Mouse (Mus musculus): ENCODE measurements around the gene Aifm3.

The Aifm3 gene

DNA sequence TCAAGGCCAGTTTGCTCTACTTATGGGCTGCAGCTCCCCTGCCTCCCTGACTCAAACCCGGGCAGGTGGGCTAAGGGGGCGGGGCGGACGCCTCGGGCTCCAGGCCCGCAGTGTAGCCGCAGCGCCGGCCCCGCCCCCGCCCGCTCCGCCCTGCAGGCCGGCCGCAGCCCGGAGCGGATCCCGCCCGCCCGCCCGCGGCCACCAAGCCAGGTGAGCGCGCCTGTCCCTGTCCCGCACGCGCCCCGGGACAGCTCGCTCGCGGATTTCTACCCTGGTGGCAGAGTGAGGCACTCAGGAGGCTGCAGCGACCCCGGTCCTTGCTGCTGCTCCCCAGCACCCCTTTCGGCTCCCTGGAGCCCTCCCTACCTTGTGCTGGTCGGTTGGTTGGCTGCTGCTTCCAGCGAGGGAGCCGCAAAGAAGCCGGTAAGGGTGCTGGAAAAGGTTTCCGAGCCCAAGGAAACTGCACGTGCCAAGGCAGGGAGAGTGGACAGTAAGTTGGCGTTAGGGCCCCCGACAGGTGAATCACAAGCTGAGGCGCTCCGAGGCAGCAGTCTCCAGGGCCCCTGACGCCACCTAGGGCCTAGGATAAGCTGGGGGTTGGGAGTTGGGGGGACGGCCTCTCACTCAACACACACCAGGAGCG lies at the start of gene Aifm3:
TSS of gene Aifm3 (plus strand) at position 143 of the 643 bp plus-strand sequence.
- DNase-seq (ENCODE audit: low spot score in 2 of 2), result no peak

GRCm38 (mm10) chr16:17451541-17452372 lies 37.7 kb upstream of the Aifm3 start, which contains the start of gene Crkl:
Gene Crkl (plus strand): TSS chr16:17451987.
- DNase-seq (ENCODE audit: low spot score in 2 of 2), result peak; percentile 97 to 98

- DNase-seq (ENCODE audit: low spot score in 2 of 2), result peak in 1 of 2 experiments; percentile 41
These were observed 37.1 kb upstream of the Aifm3 start for GRCm38 (mm10) chr16:17452373-17452715.

DNA sequence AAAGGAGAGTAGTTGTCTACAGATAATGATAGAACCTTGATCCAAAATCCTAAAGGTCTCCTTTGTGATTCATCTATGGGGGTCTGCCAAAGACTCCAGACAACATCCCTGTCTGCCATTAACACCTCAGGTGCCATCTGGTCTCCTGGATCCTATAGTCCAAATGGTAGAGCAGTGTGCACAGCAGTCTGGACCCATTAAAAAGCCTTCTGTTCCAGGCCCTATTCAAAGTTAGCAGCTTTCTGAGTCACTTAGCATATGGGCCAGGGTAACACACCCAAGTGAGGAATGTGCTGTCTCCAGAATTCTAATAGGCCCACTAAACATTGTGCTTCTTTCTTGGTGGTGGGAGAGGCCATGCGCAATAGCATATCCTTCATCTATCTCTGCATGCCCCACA lies 32.5 kb upstream of the Aifm3 start:
- no peak for DNase-seq (ENCODE audit: low spot score in 2 of 2)

- DNase-seq (ENCODE audit: low spot score in 2 of 2), result no peak
These were observed 29.2 kb upstream of the Aifm3 start for GRCm38 (mm10) chr16:17460254-17460653.

DNA sequence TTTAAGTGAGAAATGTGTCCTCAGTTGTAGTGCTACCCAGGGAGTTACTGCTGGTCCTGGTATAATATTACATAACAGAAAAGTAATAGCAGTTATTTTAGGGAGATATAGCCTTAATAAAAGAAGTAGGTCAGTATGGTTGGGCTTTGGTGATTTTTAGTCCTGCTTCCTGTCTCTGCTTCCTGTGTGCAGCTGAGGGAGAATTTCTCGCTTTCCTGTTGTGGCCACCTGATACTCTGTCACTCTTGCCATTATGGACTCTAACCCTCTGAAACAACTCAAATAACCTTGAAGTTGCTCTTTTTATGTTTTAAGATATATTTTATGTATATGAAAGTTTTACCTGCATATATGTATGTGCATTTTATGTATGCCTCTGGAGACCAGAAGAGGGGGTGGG lies 27.8 kb upstream of the Aifm3 start:
- DNase-seq (ENCODE audit: low spot score in 2 of 2), result no peak

DNA sequence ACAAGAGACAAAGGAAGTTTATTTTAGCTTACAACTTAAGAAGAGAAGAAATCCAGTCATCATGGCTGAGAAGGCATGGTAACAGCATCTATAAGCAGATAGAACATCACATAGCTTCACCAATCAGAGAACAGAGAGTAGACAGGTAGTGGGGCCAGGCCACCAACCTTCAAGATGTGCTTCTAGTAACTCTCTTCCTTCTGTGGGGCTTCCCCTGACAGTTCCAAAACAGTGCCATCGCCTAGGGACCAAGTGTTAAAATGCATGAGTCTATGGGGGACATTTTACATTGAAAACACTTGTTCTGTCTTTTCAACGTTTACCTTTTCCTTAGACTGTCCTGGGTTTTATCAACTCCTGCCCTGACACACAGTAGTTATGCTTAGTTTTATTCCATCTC lies 26.2 kb upstream of the Aifm3 start:
- DNase-seq (ENCODE audit: low spot score in 2 of 2), result no peak

GRCm38 (mm10) chr16:17466875-17467663 lies 22.3 kb upstream of the Aifm3 start:
- no peak for DNase-seq (ENCODE audit: low spot score in 2 of 2)

GRCm38 (mm10) chr16:17472498-17472897 lies 16.9 kb upstream of the Aifm3 start:
- no peak for DNase-seq (ENCODE audit: low spot score in 2 of 2)

- DNase-seq (ENCODE audit: low spot score in 2 of 2), result peak in 1 of 2 experiments; percentile 59
These were observed 15.3 kb upstream of the Aifm3 start for GRCm38 (mm10) chr16:17474091-17474490.

GRCm38 (mm10) chr16:17474761-17475160 lies 14.7 kb upstream of the Aifm3 start:
- no peak for DNase-seq (ENCODE audit: low spot score in 2 of 2)

GRCm38 (mm10) chr16:17475326-17475725 lies 14.1 kb upstream of the Aifm3 start:
- no peak for DNase-seq (ENCODE audit: low spot score in 2 of 2)

DNA sequence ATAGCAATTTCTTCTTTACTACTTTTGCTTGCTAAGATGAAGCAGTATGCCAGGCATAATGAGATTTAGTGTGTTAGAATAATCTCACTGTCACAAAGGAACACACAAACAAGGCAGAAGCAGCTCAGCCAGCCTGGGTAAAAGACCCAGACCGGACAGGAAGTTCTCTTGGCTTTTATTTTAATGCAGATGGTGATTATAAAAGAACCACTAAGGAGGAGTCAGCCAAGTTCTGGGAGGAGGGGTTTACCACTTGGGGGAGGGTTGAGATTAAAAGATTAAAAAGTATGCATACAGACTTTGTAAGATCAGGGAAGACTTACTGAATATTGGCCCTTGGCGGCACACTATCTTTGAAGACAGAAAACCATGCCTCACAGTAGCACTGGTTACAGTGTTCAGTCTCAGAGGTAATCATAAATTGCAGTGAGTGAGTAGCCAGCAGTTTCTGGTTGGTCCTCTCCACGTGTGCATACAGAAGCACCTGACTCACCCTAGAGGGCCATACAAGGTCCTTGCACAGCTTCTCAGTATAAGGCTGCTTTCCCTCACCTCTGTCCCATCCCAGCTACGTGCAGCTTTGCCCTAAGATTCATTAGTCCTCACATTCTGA lies 11.0 kb upstream of the Aifm3 start:
- DNase-seq (ENCODE audit: low spot score in 2 of 2), result no peak

GRCm38 (mm10) chr16:17481465-17481864 lies 7.9 kb upstream of the Aifm3 start:
- no peak for DNase-seq (ENCODE audit: low spot score in 2 of 2)

- DNase-seq (ENCODE audit: low spot score in 2 of 2), result no peak
These were observed 2.9 kb upstream of the Aifm3 start for GRCm38 (mm10) chr16:17486505-17486904.

GRCm38 (mm10) chr16:17488478-17489468 lies 638 bp upstream of the Aifm3 start:
- peak in 1 of 2 experiments; percentile 41 for DNase-seq (ENCODE audit: low spot score in 2 of 2)

DNA sequence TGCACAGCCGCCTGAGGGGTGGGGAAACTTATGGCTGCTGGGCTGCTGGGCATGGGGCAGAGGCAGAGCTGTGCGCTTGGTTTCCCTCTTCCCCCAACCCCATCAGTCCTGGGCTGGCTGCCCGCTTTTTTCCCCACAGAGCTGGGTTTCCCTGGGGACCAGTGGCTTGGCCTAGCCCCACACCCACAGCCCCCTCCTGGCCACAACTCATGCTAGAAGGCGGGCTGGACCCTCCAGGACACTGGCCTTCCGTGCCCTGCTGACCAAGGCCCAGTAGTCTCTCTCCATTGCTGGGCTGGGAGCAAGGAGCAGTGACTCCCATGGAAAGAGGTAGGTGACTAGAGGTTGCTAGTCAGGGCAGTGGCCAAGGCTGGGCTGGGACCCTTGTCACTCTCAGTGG lies 1.7 kb downstream of the Aifm3 start:
- no peak for DNase-seq (ENCODE audit: low spot score in 2 of 2)

GRCm38 (mm10) chr16:17491896-17492561 lies 2.6 kb downstream of the Aifm3 start:
- peak in 1 of 2 experiments; percentile 40 for DNase-seq (ENCODE audit: low spot score in 2 of 2)

DNA sequence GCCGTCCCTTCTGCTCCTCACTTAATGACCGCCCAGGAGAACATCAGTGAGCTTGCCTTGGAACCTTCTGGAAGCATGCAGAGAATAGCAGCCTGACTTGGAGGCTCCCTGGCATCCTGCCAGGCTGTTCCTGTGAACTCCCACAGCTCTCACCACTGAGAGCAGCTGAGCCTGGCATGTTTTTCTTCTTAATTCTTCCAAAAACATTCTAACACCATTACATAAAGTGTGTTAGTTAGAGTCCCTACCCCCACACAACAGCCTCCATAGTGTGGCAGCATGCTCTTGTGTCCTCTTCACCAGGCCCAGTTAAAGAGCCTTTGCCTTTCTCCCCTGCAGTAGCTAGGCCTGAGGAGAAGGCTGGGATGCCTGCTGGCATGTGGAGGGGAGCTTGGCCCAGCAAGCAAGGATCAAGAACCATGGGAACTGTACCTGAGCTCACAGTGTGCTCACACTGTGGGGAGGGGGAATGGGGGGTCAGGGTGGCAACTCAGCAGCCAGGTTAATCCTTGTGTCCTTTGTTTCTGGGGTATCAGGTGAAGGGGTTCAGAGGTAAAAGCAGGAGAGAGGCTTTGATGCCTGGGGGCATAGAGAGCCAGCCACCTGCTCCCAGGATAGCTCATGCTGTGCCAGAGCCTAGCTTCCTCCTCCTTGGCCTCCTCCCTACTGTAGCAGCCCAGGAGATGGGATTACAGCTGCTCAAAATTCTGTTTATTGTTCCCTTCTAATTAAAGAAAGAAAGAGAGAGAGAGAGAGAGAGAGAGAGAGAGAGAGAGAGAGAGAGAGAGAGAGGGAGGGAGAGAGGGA lies 7.3 kb downstream of the Aifm3 start:
- peak; percentile 85 to 94 for DNase-seq (ENCODE audit: low spot score in 2 of 2)
